9 mouse cellular contexts compared by ENCODE assay signal in the genomic region with DNA sequence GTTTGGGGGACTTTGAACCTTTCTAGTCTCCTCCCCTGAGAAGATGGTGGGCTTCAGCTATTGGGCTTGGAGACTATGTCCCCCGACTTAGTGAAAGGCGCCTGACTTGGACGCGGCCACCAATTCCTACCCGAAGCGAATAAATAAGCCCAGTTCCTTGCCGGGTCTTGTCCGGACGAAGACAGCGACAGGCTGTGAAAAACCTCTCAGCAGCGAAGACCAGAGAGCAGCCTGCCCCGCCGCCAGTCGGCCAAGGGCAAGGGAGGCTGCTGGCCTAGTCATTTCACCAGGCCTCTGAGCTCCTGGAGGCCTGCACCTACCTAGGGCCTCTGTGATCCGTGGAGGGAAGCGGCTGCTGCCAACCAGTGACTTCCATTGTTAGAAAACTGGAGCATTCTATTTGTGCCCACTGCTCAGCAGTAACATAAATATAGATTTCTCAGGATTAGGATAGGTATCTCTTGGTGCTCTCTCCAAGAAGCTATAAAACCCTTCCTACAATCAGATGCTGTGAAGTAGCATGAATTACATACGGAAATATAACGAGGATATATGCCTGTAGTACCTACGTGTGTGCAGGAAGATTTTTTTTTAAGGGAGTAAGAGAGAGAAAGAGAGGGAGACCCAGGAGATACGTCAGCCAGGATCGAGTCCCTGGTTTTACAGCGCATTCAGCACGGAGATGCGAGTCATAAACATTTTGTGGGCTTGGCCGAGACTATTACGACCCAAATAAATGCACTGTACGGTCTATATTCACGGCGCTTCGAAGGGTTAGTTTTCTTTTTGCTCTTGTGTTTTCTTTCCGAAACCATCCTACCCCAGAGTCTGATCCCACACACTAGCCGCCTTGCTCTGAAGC. TPM values are rescaled to one million over a fixed set of nuclear protein-coding genes. Genes with fewer than 3 reads are reported as not detected.
DNase-seq lines count a peak whose midpoint lies in the region; ATAC-seq and TF ChIP-seq lines count a peak whose summit lies in the region.
"Had no signal": no experiment of that assay in that cellular context is flagged by ENCODE, and none has a peak within 500 bp of the region (broad histone marks: within the 10 kb centered on the region; RNA-seq: fewer than 3 reads in every experiment).

No protein-coding gene starts in this region.

- H3K36me3 ChIP-seq in limb, embryonic 15.5 days, result no peaks in the 10 kb centered on the region
- H3K36me3 ChIP-seq: lung, embryonic 15.5 days had no signal

- H3K4me3 ChIP-seq in limb, embryonic 15.5 days, result peak overlapping the region; percentile 68
- no peak overlapping the region for H3K4me3 ChIP-seq in lung, adult 2 months (replicated peaks; ENCODE audit: extremely low read depth, low read depth, low read length)

- H3K4me1 ChIP-seq in limb, embryonic 15.5 days, result peaks cover 50% of the 10 kb centered on the region
- peaks cover 3% of the 10 kb centered on the region; the same call in 1 of the 2 replicates for H3K4me1 ChIP-seq in lung, adult 2 months (ENCODE audit: control insufficient read depth, insufficient read depth, low read length)

- ATAC-seq in limb, embryonic 15.5 days (ENCODE audit: insufficient number of reproducible peaks, low FRiP score, low TSS enrichment, low read depth), result no peak

- H3K9me3 ChIP-seq in limb, embryonic 15.5 days, result no peaks in the 10 kb centered on the region
- H3K9me3 ChIP-seq: lung, embryonic 15.5 days had no signal

- TF ChIP-seq POLR2A in lung, adult 2 months (IDR thresholded peaks at IDR 0.05; ENCODE audit: borderline replicate concordance, extremely low read depth, low read depth, low read length), result no peak

- WGBS in limb, embryonic 15.5 days, result 35% methylated on average over 32 of the region's 32 CpGs
- WGBS in lung, adult 2 months, result 64% methylated on average over 32 of the region's 32 CpGs

- no peak for TF ChIP-seq CTCF in lung, adult 2 months (IDR thresholded peaks at IDR 0.05; ENCODE audit: insufficient read depth, low read length)

- H3K27me3 ChIP-seq in limb, embryonic 15.5 days, result peaks cover 21% of the 10 kb centered on the region

- peak overlapping the region; percentile 95; the same call in 1 of the 2 replicates for H3K27ac ChIP-seq in limb, embryonic 15.5 days
- H3K27ac ChIP-seq: lung, embryonic 15.5 days had no signal

- DNase-seq in ovary, postnatal 36 days (ENCODE audit: low spot score), result peak; percentile 3
- no peak for DNase-seq in ovary, postnatal 10 days (ENCODE audit: low spot score)
- DNase-seq in kidney, adult 18-20 months, result peak; percentile 83
- DNase-seq in urinary bladder, postnatal 36 days (ENCODE audit: low spot score in 2 of 2), result peak; percentile 39 to 41
- DNase-seq in lung, adult 2 months, result no peak
- DNase-seq in cerebellum, adult 8-10 months, result no peak
- DNase-seq: thymus, postnatal 36 days had no signal

- peak overlapping the region; percentile 86 for H3K4me2 ChIP-seq in limb, embryonic 15.5 days

- H3K9ac ChIP-seq in limb, embryonic 15.5 days, result no peak overlapping the region

RNA-seq across cellular contexts. Expression of a gene that starts 1.4 kb away (rescaled TPM):
- polyA plus RNA-seq in limb, embryonic 15.5 days (2015; fragmentation: Nextera tagmentation; extraction: Ambion mirVana), result 12.0 and 12.9 TPM in 2 replicates
- polyA plus RNA-seq in lung, adult 2 months (2012; rRNA removed), result 6.6 and 8.3 TPM in 2 replicates

RNA-seq across cellular contexts. Expression of a gene that starts 7.1 kb away (rescaled TPM):
- polyA plus RNA-seq in limb, embryonic 15.5 days (2015; fragmentation: Nextera tagmentation; extraction: Ambion mirVana), result 0.70 TPM in 1 of 2 replicates, not detected in the other
- 0.37 and 0.39 TPM in 2 replicates for polyA plus RNA-seq in lung, adult 2 months (2012; rRNA removed)
- polyA plus RNA-seq: lung, embryonic 15.5 days had no signal

RNA-seq across cellular contexts. Expression of a gene that starts 7.1 kb away (rescaled TPM):
- 2.2 and 2.5 TPM in 2 replicates for polyA plus RNA-seq in limb, embryonic 15.5 days (2015; fragmentation: Nextera tagmentation; extraction: Ambion mirVana)
- polyA plus RNA-seq in lung, adult 2 months (2012; rRNA removed), result 12.8 and 13.4 TPM in 2 replicates

RNA-seq across cellular contexts. Expression of a gene that starts 10.7 kb away (rescaled TPM):
- 30.8 and 34.0 TPM in 2 replicates for polyA plus RNA-seq in limb, embryonic 15.5 days (2015; fragmentation: Nextera tagmentation; extraction: Ambion mirVana)
- polyA plus RNA-seq in lung, adult 2 months (2012; rRNA removed), result 0.23 TPM in 1 of 2 replicates, not detected in the other

RNA-seq across cellular contexts. Expression of a gene that starts 11.7 kb away (rescaled TPM):
- 0.41 and 1.1 TPM in 2 replicates for polyA plus RNA-seq in limb, embryonic 15.5 days (2015; fragmentation: Nextera tagmentation; extraction: Ambion mirVana)
- 1.7 and 2.3 TPM in 2 replicates for polyA plus RNA-seq in lung, adult 2 months (2012; rRNA removed)

Comparison
In these comparisons a context has a peak if more than half of its experiments do, and no peak if none do; other contexts are left out.
1. DNase-seq: peak in ovary, postnatal 36 days (single experiment), kidney, adult 18-20 months (single experiment) and urinary bladder, postnatal 36 days (2 of 2); none in ovary, postnatal 10 days (single experiment), lung, adult 2 months (single experiment) and cerebellum, adult 8-10 months (single experiment).